Mouse (Mus musculus): Measurements from ENCODE around the gene Carhsp1.

The Carhsp1 gene

GRCm38 (mm10) chr16:8671551-8672349 lies at the start of gene Carhsp1:
Gene Carhsp1, minus strand, starts transcription at chr16:8672155.
- DNase-seq (ENCODE audit: low spot score in 2 of 2) = peak; percentile 93 to 94

- no peak for DNase-seq (ENCODE audit: low spot score in 2 of 2)
Measured at GRCm38 (mm10) chr16:8720447-8720846, 48.5 kb upstream of the Carhsp1 start.

- DNase-seq (ENCODE audit: low spot score in 2 of 2) = no peak
Measured at GRCm38 (mm10) chr16:8717744-8718143, 45.8 kb upstream of the Carhsp1 start.

GRCm38 (mm10) chr16:8716300-8716699 lies 44.3 kb upstream of the Carhsp1 start:
- no peak for DNase-seq (ENCODE audit: low spot score in 2 of 2)

- DNase-seq (ENCODE audit: low spot score in 2 of 2) = no peak
Measured at GRCm38 (mm10) chr16:8715513-8716080, 43.6 kb upstream of the Carhsp1 start.

- DNase-seq (ENCODE audit: low spot score in 2 of 2) = no peak
Measured at GRCm38 (mm10) chr16:8714851-8715250, 42.9 kb upstream of the Carhsp1 start.

GRCm38 (mm10) chr16:8711998-8712397 lies 40.0 kb upstream of the Carhsp1 start:
- no peak for DNase-seq (ENCODE audit: low spot score in 2 of 2)

GRCm38 (mm10) chr16:8700586-8700985 lies 28.6 kb upstream of the Carhsp1 start:
- no peak for DNase-seq (ENCODE audit: low spot score in 2 of 2)

GRCm38 (mm10) chr16:8699556-8699955 lies 27.6 kb upstream of the Carhsp1 start:
- no peak for DNase-seq (ENCODE audit: low spot score in 2 of 2)

- DNase-seq (ENCODE audit: low spot score in 2 of 2) = no peak
Measured at GRCm38 (mm10) chr16:8691206-8691605, 19.3 kb upstream of the Carhsp1 start.

GRCm38 (mm10) chr16:8689979-8690656 lies 18.2 kb upstream of the Carhsp1 start:
- no peak for DNase-seq (ENCODE audit: low spot score in 2 of 2)

- DNase-seq (ENCODE audit: low spot score in 2 of 2) = no peak
Measured at GRCm38 (mm10) chr16:8687559-8688112, 15.7 kb upstream of the Carhsp1 start.

GRCm38 (mm10) chr16:8686871-8687535 lies 15.0 kb upstream of the Carhsp1 start:
- DNase-seq (ENCODE audit: low spot score in 2 of 2) = no peak

- peak in 1 of 2 experiments; percentile 58 for DNase-seq (ENCODE audit: low spot score in 2 of 2)
Measured at GRCm38 (mm10) chr16:8686121-8686870, 14.3 kb upstream of the Carhsp1 start.

GRCm38 (mm10) chr16:8685087-8685486 lies 13.1 kb upstream of the Carhsp1 start:
- no peak for DNase-seq (ENCODE audit: low spot score in 2 of 2)

- no peak for DNase-seq (ENCODE audit: low spot score in 2 of 2)
Measured at GRCm38 (mm10) chr16:8680470-8680869, 8.5 kb upstream of the Carhsp1 start, which contains the start of gene Gm5767. Gene Gm5767, plus strand, starts transcription at chr16:8680770.

- no peak for DNase-seq (ENCODE audit: low spot score in 2 of 2)
Measured at GRCm38 (mm10) chr16:8679780-8680179, 7.8 kb upstream of the Carhsp1 start.

GRCm38 (mm10) chr16:8678676-8679075 lies 6.7 kb upstream of the Carhsp1 start:
- no peak for DNase-seq (ENCODE audit: low spot score in 2 of 2)

GRCm38 (mm10) chr16:8678035-8678434 lies 6.1 kb upstream of the Carhsp1 start:
- DNase-seq (ENCODE audit: low spot score in 2 of 2) = no peak

GRCm38 (mm10) chr16:8676800-8677199 lies 4.8 kb upstream of the Carhsp1 start:
- DNase-seq (ENCODE audit: low spot score in 2 of 2) = no peak

- DNase-seq (ENCODE audit: low spot score in 2 of 2) = no peak
Measured at GRCm38 (mm10) chr16:8676228-8676627, 4.3 kb upstream of the Carhsp1 start.

Data from urinary bladder, adult 18-20 months (tissue).